Mouse (Mus musculus) lung, postnatal 0 days (tissue): ENCODE measurements at regions not wholly inside any gene's neighbourhood (a gene's known extent, or its start where the extent isn't known, plus 50 kb on each side); places are given as distances from the start of the nearest gene placed in this dataset.

Experiments used
- CTCF ChIP-seq: IDR thresholded peaks from 2 replicates; pipeline ENCODE4 v1.5.1; 2016; ENCODE audit warnings: antibody characterized with exemption, mild to moderate bottlenecking
- EP300 ChIP-seq: IDR thresholded peaks from 2 replicates; pipeline ENCODE4 v1.6.1; 2016; ENCODE audit warnings: antibody characterized with exemption, mild to moderate bottlenecking, control low read depth

DNA sequence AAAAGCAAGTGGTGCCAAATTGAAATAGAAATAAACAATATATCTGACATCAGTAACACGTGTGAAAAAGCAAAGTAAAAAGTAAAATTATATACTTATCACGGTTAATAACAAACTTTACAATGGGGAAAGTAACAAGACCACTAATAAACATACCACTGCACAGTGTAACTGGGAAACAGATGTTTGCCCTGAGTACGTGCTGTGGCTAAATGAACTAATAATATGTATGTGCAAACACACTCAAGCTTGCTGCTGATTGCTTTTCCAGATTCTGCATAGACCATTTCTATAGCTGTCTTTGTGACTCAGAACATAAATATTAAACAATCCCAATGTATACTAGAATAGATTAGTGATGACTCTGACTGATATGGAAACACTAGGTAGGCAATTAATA, 363.2 kb downstream of the Rfpl4b start:
- TF ChIP-seq EP300 (no peak), CTCF (no peak)
